Mouse (Mus musculus) neural tube, embryonic 11.5 days (tissue): ENCODE data around the gene Chst3. TPM values are rescaled to one million over a fixed set of nuclear protein-coding genes. Genes with fewer than 3 reads are reported as not detected.
"Not testable (repeated sequence)": the region's sequence is repeated elsewhere in the genome, so short reads cannot be mapped to it uniquely, and the experiment has no call there.

Experiments used
- ATAC-seq: fragments of 200-750 bp; cut with Nextera tagmentation; 2 replicates; pipeline ENCODE4 v1.8.0; 2017; ENCODE audit warnings: moderate number of reproducible peaks, mild to moderate bottlenecking, moderate TSS enrichment, moderate library complexity; ENCODE audit not compliant: insufficient read depth, low FRiP score, low TSS enrichment
- DNase-seq: peaks from one replicate; pipeline ENCODE4 v3.0.0-alpha.2; 2015; ENCODE audit warnings: low spot score
- H3K27ac ChIP-seq: fragments of 300-500 bp; sonication (generic); 2 replicates; pipeline ENCODE4 v1.5.1; 2014; ENCODE audit warnings: low read depth, mild to moderate bottlenecking, low read length
- H3K27me3 ChIP-seq: fragments of 300-500 bp; sonication (generic); 2 replicates; pipeline ENCODE4 v1.6.1; 2014; ENCODE audit warnings: mild to moderate bottlenecking, low read length, mixed read lengths; ENCODE audit not compliant: control insufficient read depth, insufficient read depth
- H3K36me3 ChIP-seq: fragments of 300-500 bp; sonication (generic); 2 replicates; pipeline ENCODE4 v1.6.1; 2014; ENCODE audit warnings: mild to moderate bottlenecking, low read length, moderate library complexity, mixed read lengths; ENCODE audit not compliant: control insufficient read depth, insufficient read depth
- H3K4me1 ChIP-seq: fragments of 300-500 bp; sonication (generic); 2 replicates; pipeline ENCODE4 v1.6.1; 2014; ENCODE audit warnings: low read length, mixed read lengths; ENCODE audit not compliant: control insufficient read depth, insufficient read depth
- H3K4me2 ChIP-seq: fragments of 300-500 bp; sonication (generic); 2 replicates; pipeline ENCODE4 v1.6.1; 2014; ENCODE audit warnings: low read depth, mild to moderate bottlenecking, moderate library complexity
- H3K4me3 ChIP-seq: fragments of 300-500 bp; sonication (generic); 2 replicates; pipeline ENCODE4 v1.5.1; 2014; ENCODE audit warnings: low read depth, low read length
- H3K9ac ChIP-seq: fragments of 300-500 bp; sonication (generic); 2 replicates; pipeline ENCODE4 v1.6.1; 2014; ENCODE audit warnings: mild to moderate bottlenecking, low read length
- H3K9me3 ChIP-seq: fragments of 300-500 bp; sonication (generic); 2 replicates; pipeline ENCODE4 v1.6.1; 2016; ENCODE audit warnings: low read length; ENCODE audit not compliant: control insufficient read depth
- WGBS: fragments of 180-500 bp; shearing (Covaris S2); extraction: QIAGEN DNeasy Blood & Tissue Kit; methylation state at CpG from one replicate; pipeline ENCODE4 v1.1.7; 2014; 5-methylcytosine and 5-hydroxymethylcytosine counted together
- polyA plus RNA-seq: library from polyadenylated mRNA; unstranded; fragments of >200 nt; fragmentation: Nextera tagmentation; extraction: Ambion mirVana; gene quantifications from 2 replicates; pipeline ENCODE4 v1.2.1, GENCODE M21; 2014

The Chst3 gene
- polyA plus RNA-seq, 1 experiment from 2014 or later = 1.6 TPM

DNA sequence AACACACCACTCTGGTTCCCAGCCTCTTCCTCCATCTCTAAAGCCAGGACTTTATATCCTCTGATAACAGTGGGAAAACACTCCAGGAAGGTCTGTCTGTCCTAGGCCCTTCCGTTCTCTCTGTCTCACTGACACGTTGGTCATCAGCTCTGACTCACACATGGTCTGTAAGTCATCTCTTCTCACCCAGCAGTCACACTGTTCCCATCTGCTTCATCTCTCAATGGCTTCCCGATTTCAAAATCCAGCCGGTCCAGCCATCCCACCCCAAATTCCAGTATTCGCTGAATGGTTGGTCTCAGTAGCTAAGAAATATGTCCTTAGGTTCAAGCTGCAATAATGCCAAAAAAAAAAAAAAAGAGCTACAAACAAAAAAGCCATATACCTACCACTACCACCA is 24.9 kb upstream of the Chst3 start:
- H3K4me3 ChIP-seq = no peak overlapping the region
- no peak overlapping the region for H3K27ac ChIP-seq
- 92% methylated on average over 5 of the region's 5 CpGs for WGBS
- DNase-seq (no peak), ATAC-seq (no peak)
- no peaks in the 10 kb centered on the region for H3K27me3 ChIP-seq
- no peaks in the 10 kb centered on the region for H3K36me3 ChIP-seq
- H3K9me3 ChIP-seq = no peaks in the 10 kb centered on the region
- H3K9ac ChIP-seq = no peak overlapping the region
- H3K4me2 ChIP-seq = no peak overlapping the region
- 0 out of 2 replicates have a peak, but pooled peaks cover 3% of the 10 kb centered on the region for H3K4me1 ChIP-seq

DNA sequence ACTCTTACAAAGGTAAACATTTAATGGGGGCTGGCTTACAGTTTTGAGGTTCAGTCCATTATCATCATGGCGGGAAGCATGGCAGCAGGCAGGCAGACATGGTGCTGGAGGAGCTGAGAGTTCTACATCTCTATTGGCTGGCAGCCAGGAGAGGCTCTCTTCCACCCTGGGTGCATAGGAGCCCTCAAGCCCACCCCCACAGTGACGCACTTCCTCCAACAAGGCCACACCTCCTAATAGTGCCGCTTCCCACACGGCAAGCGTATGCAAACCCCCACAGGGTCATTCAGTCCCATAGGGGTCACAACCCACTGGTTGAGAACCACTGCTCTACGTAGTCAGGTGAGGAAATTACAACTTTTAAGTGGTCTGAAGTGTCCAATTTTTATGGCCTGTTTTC is 21.4 kb upstream of the Chst3 start:
- no peak overlapping the region for H3K4me2 ChIP-seq
- no peaks in the 10 kb centered on the region for H3K36me3 ChIP-seq
- 79% methylated on average over 6 of the region's 6 CpGs for WGBS
- no peak for ATAC-seq
- H3K27ac ChIP-seq = no peak overlapping the region
- DNase-seq = no peak
- no peaks in the 10 kb centered on the region for H3K4me1 ChIP-seq
- H3K27me3 ChIP-seq = no peaks in the 10 kb centered on the region
- H3K9me3 ChIP-seq = no peaks in the 10 kb centered on the region
- no peak overlapping the region for H3K4me3 ChIP-seq
- H3K9ac ChIP-seq = no peak overlapping the region

DNA sequence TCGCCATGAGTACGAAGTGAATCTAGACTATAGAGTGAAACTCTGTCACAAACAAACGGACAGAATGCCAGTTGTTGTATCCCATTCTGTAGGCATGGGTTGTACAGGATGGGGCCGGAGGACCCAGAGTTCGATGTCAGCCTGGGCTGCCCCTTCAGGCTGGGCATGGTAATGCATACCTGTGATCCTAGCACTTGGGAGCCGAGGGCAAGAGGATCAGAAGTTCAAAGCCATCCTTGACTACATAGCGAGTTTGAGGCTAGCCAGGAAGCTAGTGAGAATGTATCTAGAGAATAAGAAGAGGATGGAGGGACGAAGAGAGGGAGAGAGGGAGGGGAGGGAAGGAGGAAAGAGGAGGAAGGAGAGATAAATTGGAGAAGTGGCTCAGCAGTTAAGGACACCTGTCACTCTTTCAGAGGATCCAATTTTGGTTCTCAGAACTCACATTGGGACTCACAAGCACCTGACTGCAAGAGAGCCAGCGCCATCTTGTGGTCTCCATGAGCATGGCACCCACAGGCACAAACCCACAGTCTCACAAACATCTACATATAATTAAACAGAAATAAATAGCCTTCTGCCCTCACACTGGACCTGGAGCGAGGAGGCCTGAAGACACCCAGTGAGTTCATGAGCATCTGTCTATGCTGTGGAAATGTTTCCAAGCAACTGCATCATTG is 18.6 kb upstream of the Chst3 start:
- no peaks in the 10 kb centered on the region for H3K36me3 ChIP-seq
- no peaks in the 10 kb centered on the region for H3K27me3 ChIP-seq
- no peak overlapping the region for H3K9ac ChIP-seq
- WGBS = 61% methylated on average over 10 of the region's 10 CpGs
- no peak overlapping the region for H3K4me2 ChIP-seq
- DNase-seq (peak; percentile 59), ATAC-seq (no peak)
- H3K4me1 ChIP-seq = no peaks in the 10 kb centered on the region
- no peaks in the 10 kb centered on the region for H3K9me3 ChIP-seq
- H3K27ac ChIP-seq = no peak overlapping the region
- H3K4me3 ChIP-seq = no peak overlapping the region

DNA sequence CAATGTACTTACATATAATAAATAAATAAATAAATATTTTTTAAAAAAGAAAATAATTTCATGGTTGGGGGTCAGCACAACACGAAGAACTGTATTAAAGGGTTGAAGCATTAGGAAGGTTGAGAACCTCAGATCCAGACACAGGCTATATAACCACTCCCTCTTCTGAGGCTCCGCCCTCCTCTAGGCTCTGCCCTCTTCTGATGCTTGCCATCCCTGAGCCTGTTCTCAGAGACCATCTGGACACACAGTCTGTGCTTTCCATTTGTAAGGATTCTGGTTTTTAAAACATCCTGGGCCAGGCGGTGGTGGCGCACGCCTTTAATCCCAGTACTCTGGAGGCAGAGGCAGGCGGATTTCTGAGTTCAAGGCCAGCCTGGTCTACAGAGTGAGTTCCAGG is 16.8 kb upstream of the Chst3 start:
- WGBS = 95% methylated on average over 6 of the region's 6 CpGs
- H3K4me3 ChIP-seq, DNase-seq: not testable (repeated sequence)

DNA sequence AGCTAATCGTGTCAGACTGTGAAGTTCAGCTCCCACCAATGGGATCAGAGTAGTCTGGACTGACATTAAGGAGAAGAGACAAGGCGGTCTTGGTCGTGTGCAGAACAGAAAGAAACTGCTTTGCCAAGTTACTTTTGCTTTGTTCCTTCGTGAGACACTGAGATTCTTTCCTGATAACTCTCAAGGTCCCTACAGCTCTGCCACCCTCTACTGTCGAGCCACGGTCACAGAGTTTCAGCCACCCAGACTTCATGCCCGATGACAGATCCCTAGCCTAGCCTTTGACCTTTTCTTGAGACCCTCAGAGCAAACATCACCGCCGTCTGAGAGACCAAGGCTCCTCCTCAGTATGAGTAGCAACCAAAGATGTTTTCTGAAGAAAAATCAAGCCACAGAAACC is 14.9 kb upstream of the Chst3 start:
- DNase-seq = no peak
- no peaks in the 10 kb centered on the region for H3K4me1 ChIP-seq
- H3K4me2 ChIP-seq = no peak overlapping the region
- no peaks in the 10 kb centered on the region for H3K36me3 ChIP-seq
- no peak for ATAC-seq
- no peaks in the 10 kb centered on the region for H3K9me3 ChIP-seq
- no peak overlapping the region for H3K27ac ChIP-seq
- H3K27me3 ChIP-seq = no peaks in the 10 kb centered on the region
- no peak overlapping the region for H3K9ac ChIP-seq
- H3K4me3 ChIP-seq = no peak overlapping the region
- 84% methylated on average over 9 of the region's 9 CpGs for WGBS

More for the DNA sequence above, 16.8 kb upstream of the Chst3 start:
- not testable (repeated sequence) for H3K4me1 ChIP-seq, H3K36me3 ChIP-seq, ATAC-seq, H3K27ac ChIP-seq, H3K4me2 ChIP-seq, H3K9me3 ChIP-seq, H3K9ac ChIP-seq, H3K27me3 ChIP-seq

DNA sequence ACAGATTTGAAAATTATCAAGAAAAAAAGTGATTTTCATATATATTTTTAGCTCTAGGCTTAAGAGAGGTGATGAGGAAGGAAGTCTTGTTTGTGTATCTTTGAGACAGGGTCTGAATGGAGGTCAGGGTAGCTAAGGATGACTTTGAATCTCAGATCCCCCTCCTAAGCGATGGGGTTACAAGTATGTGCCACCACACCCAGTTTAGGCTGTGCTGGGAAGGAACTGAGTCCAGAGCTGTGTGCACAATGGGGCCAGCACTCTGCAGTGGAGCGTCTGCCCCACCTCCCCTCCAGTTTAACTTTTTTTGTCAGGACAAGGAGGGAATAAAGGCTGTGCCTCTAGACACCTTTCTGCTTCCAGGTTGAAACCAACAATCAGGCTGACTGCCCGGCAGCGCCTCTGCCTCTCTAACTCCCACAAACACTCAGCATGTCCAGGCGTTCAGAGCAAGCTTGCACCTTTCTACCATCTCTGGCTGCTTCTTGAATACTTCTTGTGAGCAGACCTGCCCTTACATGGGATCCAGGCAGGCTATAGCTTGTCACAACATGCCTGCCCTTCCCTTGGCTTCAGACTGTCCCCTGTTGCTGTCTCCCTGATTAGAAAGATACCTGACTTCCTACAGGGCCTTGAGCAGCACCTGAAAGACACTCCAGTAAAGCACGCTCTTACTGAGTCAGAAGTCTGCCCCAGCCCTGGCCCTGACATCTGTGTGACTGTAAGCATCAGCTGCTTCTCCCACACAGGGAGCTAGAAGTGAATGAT is 11.4 kb upstream of the Chst3 start:
- Histone ChIP-seq H3K4me1 (no peaks in the 10 kb centered on the region), H3K27me3 (no peaks in the 10 kb centered on the region), H3K4me3 (no peak overlapping the region), H3K9me3 (no peaks in the 10 kb centered on the region), H3K36me3 (no peaks in the 10 kb centered on the region), H3K27ac (no peak overlapping the region), H3K4me2 (no peak overlapping the region), H3K9ac (no peak overlapping the region)
- ATAC-seq (no peak), DNase-seq (no peak)
- 82% methylated on average over 6 of the region's 6 CpGs for WGBS

DNA sequence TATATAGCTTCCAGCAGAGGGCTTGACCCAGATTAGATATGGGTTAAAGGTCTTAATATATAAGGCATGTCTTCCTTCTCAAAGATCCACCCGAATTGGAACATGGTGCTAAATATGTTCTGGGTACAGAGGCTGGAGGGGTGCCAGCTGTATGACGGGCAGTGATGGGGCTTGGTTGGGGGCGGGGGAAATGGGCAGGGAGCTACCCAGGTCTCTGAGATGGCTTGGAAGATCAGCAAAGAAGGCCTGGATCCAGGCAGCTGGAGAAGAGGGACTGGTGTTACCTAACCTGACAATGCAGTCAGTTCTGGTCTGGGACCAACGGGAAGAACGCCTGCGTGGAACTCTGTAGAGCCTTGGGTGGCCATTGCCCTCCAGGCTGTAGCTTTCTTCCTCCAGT is 10.1 kb upstream of the Chst3 start:
- ATAC-seq = no peak

DNA sequence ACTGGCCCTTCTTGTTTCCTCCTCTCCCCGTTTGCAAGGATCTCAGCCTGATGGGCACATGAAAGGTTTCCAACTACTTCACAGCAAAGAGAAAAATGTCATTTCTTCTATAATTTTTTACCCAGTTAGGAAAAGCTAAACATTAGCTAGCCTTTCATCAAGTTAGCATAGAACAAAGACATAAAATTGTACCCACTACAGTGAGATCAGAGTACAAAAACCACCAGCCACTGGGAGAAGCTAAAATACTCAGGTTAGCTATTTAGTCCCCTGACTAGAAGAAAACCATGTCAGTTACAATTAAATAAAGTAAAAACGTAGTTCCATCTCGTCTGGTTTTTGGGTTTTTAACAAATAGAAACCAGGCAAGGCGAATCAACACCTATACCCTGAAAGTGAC is 8.6 kb upstream of the Chst3 start:
- H3K27me3 ChIP-seq = no peaks in the 10 kb centered on the region
- no peaks in the 10 kb centered on the region for H3K4me1 ChIP-seq
- H3K4me2 ChIP-seq = no peak overlapping the region
- ATAC-seq (no peak), DNase-seq (no peak)
- no peak overlapping the region for H3K27ac ChIP-seq
- no peak overlapping the region for H3K9ac ChIP-seq
- no peak overlapping the region for H3K4me3 ChIP-seq
- H3K9me3 ChIP-seq = no peaks in the 10 kb centered on the region
- WGBS = 80% methylated on average over 4 of the region's 4 CpGs
- no peaks in the 10 kb centered on the region for H3K36me3 ChIP-seq

More for the DNA sequence above, 10.1 kb upstream of the Chst3 start:
- H3K4me2 ChIP-seq = no peak overlapping the region
- H3K27me3 ChIP-seq = no peaks in the 10 kb centered on the region
- no peak overlapping the region for H3K9ac ChIP-seq
- DNase-seq = no peak
- H3K27ac ChIP-seq = no peak overlapping the region
- no peaks in the 10 kb centered on the region for H3K36me3 ChIP-seq
- 89% methylated on average over 6 of the region's 6 CpGs for WGBS
- no peak overlapping the region for H3K4me3 ChIP-seq
- no peaks in the 10 kb centered on the region for H3K9me3 ChIP-seq
- no peaks in the 10 kb centered on the region for H3K4me1 ChIP-seq

DNA sequence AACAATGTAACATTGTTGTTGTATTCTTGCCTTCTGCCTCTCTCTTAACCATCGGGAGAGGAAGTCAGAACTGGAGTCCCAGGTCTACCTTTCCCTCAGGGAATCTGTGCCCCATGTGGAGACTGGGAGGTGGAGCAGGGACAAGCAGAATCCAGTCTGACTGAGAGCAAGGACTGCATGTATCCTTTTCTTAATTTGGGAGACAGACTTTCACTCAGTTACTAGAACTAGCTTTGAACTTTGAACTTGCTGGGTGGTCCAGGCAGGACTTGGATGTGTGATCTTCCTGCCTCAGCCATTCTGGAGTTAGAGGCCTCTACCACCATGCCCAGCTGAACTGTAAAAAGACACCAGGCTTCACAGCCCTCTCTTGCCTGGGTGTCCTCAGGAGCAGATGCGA is 5.5 kb upstream of the Chst3 start:
- Histone ChIP-seq H3K27me3 (no peaks in the 10 kb centered on the region), H3K9ac (no peak overlapping the region), H3K27ac (no peak overlapping the region), H3K4me2 (no peak overlapping the region), H3K4me1 (0 out of 2 replicates have a peak, but pooled peaks cover 1% of the 10 kb centered on the region), H3K36me3 (no peaks in the 10 kb centered on the region), H3K4me3 (no peak overlapping the region), H3K9me3 (no peaks in the 10 kb centered on the region)
- ATAC-seq (no peak), DNase-seq (no peak)
- WGBS = 71% methylated on average over 2 of the region's 2 CpGs
